Comparison of ENCODE assay signal across 8 mouse cellular contexts in genomic region chr9:52167863-52168685, GRCm38 (mm10). TPM values are rescaled to one million over a fixed set of nuclear protein-coding genes. Genes with fewer than 3 reads are reported as not detected.
A peak's percentile ranks its signal among the peaks of the same experiment; 100 is the strongest.
DNase-seq lines count a peak whose midpoint lies in the region; ATAC-seq and TF ChIP-seq lines count a peak whose summit lies in the region.

Zc3h12c (minus strand) TSS chr9:52168572.

- peak within 1 kb of the TSS; percentile 98 for H3K9ac ChIP-seq in forebrain, postnatal 0 days
- H3K9ac ChIP-seq in lung, embryonic 16.5 days (ENCODE audit: low read length), result peak within 1 kb of the TSS; percentile 96

- peak; percentile 81 for DNase-seq in Muller cell, postnatal 12 days (ENCODE audit: inconsistent ontology term)
- peak; percentile 72 to 85 for DNase-seq in cerebellum, adult 2 months
- peak; percentile 74 for DNase-seq in forebrain, postnatal 0 days
- peak; percentile 77 for DNase-seq in heart, postnatal 4 days
- DNase-seq in layer of hippocampus, adult 8-10 months (ENCODE audit: low spot score in 2 of 2), result peak in 1 of 2 experiments; percentile 36
- peak; percentile 53 for DNase-seq in ovary, postnatal 14 days (ENCODE audit: low spot score)
- DNase-seq in thymus, postnatal 25 days, result peak; percentile 55

- TF ChIP-seq CTCF in cerebellum, adult 2 months (IDR thresholded peaks at IDR 0.05; ENCODE audit: borderline replicate concordance, insufficient read depth, low read depth, low read length), result no peak
- no peak for TF ChIP-seq CTCF in forebrain, postnatal 0 days (IDR thresholded peaks at IDR 0.05; ENCODE audit: low read depth)

- H3K9me3 ChIP-seq in forebrain, postnatal 0 days (ENCODE audit: low read length), result no peaks in the 10 kb centered on the region
- H3K9me3 ChIP-seq in lung, embryonic 16.5 days (ENCODE audit: control insufficient read depth, low read length), result no peaks in the 10 kb centered on the region

- ATAC-seq in forebrain, postnatal 0 days, result peak; percentile 76
- peak; percentile 85 for ATAC-seq in lung, embryonic 16.5 days (ENCODE audit: low read depth)

- H3K4me3 ChIP-seq in cerebellum, adult 2 months (replicated peaks; ENCODE audit: insufficient read depth, low read depth, low read length), result peak within 1 kb of the TSS; percentile 68
- H3K4me3 ChIP-seq in forebrain, postnatal 0 days (ENCODE audit: low read depth, low read length), result peak within 1 kb of the TSS; percentile 87
- peak within 1 kb of the TSS; percentile 84 for H3K4me3 ChIP-seq in lung, embryonic 16.5 days (ENCODE audit: low read length)

- H3K4me1 ChIP-seq in cerebellum, adult 2 months (ENCODE audit: control insufficient read depth, insufficient read depth, low read length), result peaks cover 4% of the 10 kb centered on the region; the same call in 1 of the 2 replicates
- peaks cover 11% of the 10 kb centered on the region; the same call in 1 of the 2 replicates for H3K4me1 ChIP-seq in forebrain, postnatal 0 days (ENCODE audit: insufficient read depth)
- H3K4me1 ChIP-seq in lung, embryonic 16.5 days (replicated peaks; ENCODE audit: control insufficient read depth, insufficient read depth, low read length), result peaks cover 8% of the 10 kb centered on the region

- no peaks in the 10 kb centered on the region for H3K27me3 ChIP-seq in cerebellum, adult 2 months (ENCODE audit: control insufficient read depth, insufficient read depth, low read length)
- H3K27me3 ChIP-seq in forebrain, postnatal 0 days (ENCODE audit: insufficient read depth, low read length), result no peaks in the 10 kb centered on the region
- 0 out of 2 replicates have a peak, but pooled peaks cover 3% of the 10 kb centered on the region for H3K27me3 ChIP-seq in lung, embryonic 16.5 days (ENCODE audit: control insufficient read depth, insufficient read depth, low read depth, low read length)

- 1% methylated on average over 96 of the region's 100 CpGs for WGBS in cerebellum, adult 2 months
- WGBS in forebrain, postnatal 0 days, result 2% methylated on average over 98 of the region's 100 CpGs
- under 1% methylated on average over 83 of the region's 100 CpGs for WGBS in lung, embryonic 16.5 days

- peak within 1 kb of the TSS; percentile 52 for H3K27ac ChIP-seq in cerebellum, adult 2 months (ENCODE audit: insufficient read depth, low read length)
- peak within 1 kb of the TSS; percentile 97 for H3K27ac ChIP-seq in forebrain, postnatal 0 days (ENCODE audit: low read depth, low read length)
- H3K27ac ChIP-seq in lung, embryonic 16.5 days (ENCODE audit: low read length), result peak within 1 kb of the TSS; percentile 89

- H3K4me2 ChIP-seq in forebrain, postnatal 0 days (ENCODE audit: low read depth), result peak within 1 kb of the TSS; percentile 75
- peak within 1 kb of the TSS; percentile 76 for H3K4me2 ChIP-seq in lung, embryonic 16.5 days (ENCODE audit: low read depth, low read length)

- no peaks in the 10 kb centered on the region for H3K36me3 ChIP-seq in forebrain, postnatal 0 days (ENCODE audit: insufficient read depth)
- H3K36me3 ChIP-seq in lung, embryonic 16.5 days (ENCODE audit: control insufficient read depth, insufficient read depth, low read length), result no peaks in the 10 kb centered on the region

- no peak for TF ChIP-seq POLR2A in cerebellum, adult 2 months (IDR thresholded peaks at IDR 0.05; ENCODE audit: borderline replicate concordance, insufficient read depth, low read length)

RNA-seq across cellular contexts. Expression of gene Zc3h12c, which starts in this region (rescaled TPM):
- 6.6 and 6.7 TPM in 2 replicates for polyA plus RNA-seq in cerebellum, adult 2 months (2012; rRNA removed)
- total RNA-seq in forebrain, postnatal 0 days (2014; rRNA removed), result 12.1 and 18.5 TPM in 2 replicates
- 3.0 and 3.2 TPM in 2 replicates for polyA plus RNA-seq in forebrain, postnatal 0 days (2015; fragmentation: Nextera tagmentation; extraction: Ambion mirVana)
- 10 to 100 TPM; 13.0 to 13.3 TPM for total RNA-seq in heart, postnatal 4 days (2021)
- 10 to 100 TPM; 10.6 to 14.2 (median 11.4) TPM for total RNA-seq in layer of hippocampus, adult 8-10 months (2022)
- polyA plus RNA-seq in lung, embryonic 16.5 days (2015; fragmentation: Nextera tagmentation; extraction: Ambion mirVana), result 1.9 and 2.3 TPM in 2 replicates
